Mouse (Mus musculus) liver, adult 2 months (tissue): Measurements from ENCODE around the gene Brd3os. TPM values are rescaled to one million over a fixed set of nuclear protein-coding genes. Genes with fewer than 3 reads are reported as not detected.

Source experiments
- DNase-seq: peaks from one replicate; pipeline ENCODE4 v3.0.0-alpha.2; 2011; ENCODE audit warnings: low read depth, low spot score; ENCODE audit errors: extremely low read depth
- H3K27ac ChIP-seq: fragments of 200-500 bp; replicated peaks from 2 replicates; pipeline ENCODE4 v1.5.1; 2012; ENCODE audit warnings: low read depth, mild to moderate bottlenecking, control low read depth, inconsistent platforms, low read length; ENCODE audit not compliant: insufficient read depth
- H3K27me3 ChIP-seq: fragments of 200-500 bp; 2 replicates; pipeline ENCODE4 v1.6.1; 2012; ENCODE audit warnings: mild to moderate bottlenecking, moderate library complexity, low read length, inconsistent platforms; ENCODE audit not compliant: control insufficient read depth, insufficient read depth
- H3K36me3 ChIP-seq: fragments of 200-500 bp; 2 replicates; pipeline ENCODE4 v1.6.1; 2012; ENCODE audit warnings: low read length, inconsistent platforms; ENCODE audit not compliant: control insufficient read depth, insufficient read depth
- H3K4me1 ChIP-seq: fragments of 200-500 bp; 2 replicates; pipeline ENCODE4 v1.6.1; 2011; ENCODE audit warnings: low read length; ENCODE audit not compliant: control insufficient read depth, insufficient read depth
- H3K4me3 ChIP-seq: fragments of 200-500 bp; 2 replicates; pipeline ENCODE4 v1.5.1; 2011; ENCODE audit warnings: low read depth, mild to moderate bottlenecking, control low read depth, low read length, moderate library complexity; ENCODE audit not compliant: insufficient read depth
- H3K79me2 ChIP-seq: fragments of 200-500 bp; 2 replicates; pipeline ENCODE4 v1.6.1; 2012; ENCODE audit warnings: inconsistent platforms, mild to moderate bottlenecking, low read length, moderate library complexity; ENCODE audit not compliant: control insufficient read depth, insufficient read depth
- H3K9ac ChIP-seq: fragments of 200-500 bp; 2 replicates; pipeline ENCODE4 v1.6.1; 2012; ENCODE audit warnings: low read depth, mild to moderate bottlenecking, control low read depth, inconsistent platforms, low read length
- CTCF ChIP-seq: fragments of 200-500 bp; IDR thresholded peaks from 2 replicates; pipeline ENCODE4 v1.5.1; 2011; ENCODE audit warnings: low read depth, low read length, control low read depth
- POLR2A ChIP-seq: fragments of 200-500 bp; IDR thresholded peaks from 2 replicates; pipeline ENCODE4 v1.6.1; 2011; ENCODE audit warnings: low read length, control low read depth; ENCODE audit not compliant: insufficient read depth; ENCODE audit errors: extremely low read depth
- WGBS: fragments of 180-500 bp; shearing (Covaris S2); methylation state at CpG from one replicate; pipeline ENCODE4 v1.1.7; 2018; 5-methylcytosine and 5-hydroxymethylcytosine counted together
- polyA plus RNA-seq: library from polyadenylated mRNA; depleted of rRNA; stranded (reverse); fragments of >200 nt; gene quantifications from 2 replicates; pipeline ENCODE4 v1.2.3, GENCODE M21; 2012
- total RNA-seq: library from RNA; depleted of rRNA; stranded (reverse); fragments of >200 nt; gene quantifications from 2 replicates; pipeline ENCODE4 v1.2.3, GENCODE M21; 2014

The Brd3os gene
- total and polyA plus RNA-seq, 2 experiments: 0.09 to 0.82 TPM

GRCm38 (mm10) chr2:27411688-27412174 lies 30.4 kb upstream of the Brd3os start:
- no peak overlapping the region for H3K4me3 ChIP-seq
- peak; percentile 83 for DNase-seq
- H3K4me1 ChIP-seq: peaks cover 57% of the 10 kb centered on the region
- no peaks in the 10 kb centered on the region for H3K27me3 ChIP-seq
- WGBS: 17% methylated on average over 8 of the region's 8 CpGs
- TF ChIP-seq CTCF: no peak
- no peak for TF ChIP-seq POLR2A
- H3K9ac ChIP-seq: peak overlapping the region; percentile 48
- no peaks in the 10 kb centered on the region for H3K36me3 ChIP-seq
- peaks cover 72% of the 10 kb centered on the region for H3K79me2 ChIP-seq
- H3K27ac ChIP-seq: peak overlapping the region; percentile 92

DNA sequence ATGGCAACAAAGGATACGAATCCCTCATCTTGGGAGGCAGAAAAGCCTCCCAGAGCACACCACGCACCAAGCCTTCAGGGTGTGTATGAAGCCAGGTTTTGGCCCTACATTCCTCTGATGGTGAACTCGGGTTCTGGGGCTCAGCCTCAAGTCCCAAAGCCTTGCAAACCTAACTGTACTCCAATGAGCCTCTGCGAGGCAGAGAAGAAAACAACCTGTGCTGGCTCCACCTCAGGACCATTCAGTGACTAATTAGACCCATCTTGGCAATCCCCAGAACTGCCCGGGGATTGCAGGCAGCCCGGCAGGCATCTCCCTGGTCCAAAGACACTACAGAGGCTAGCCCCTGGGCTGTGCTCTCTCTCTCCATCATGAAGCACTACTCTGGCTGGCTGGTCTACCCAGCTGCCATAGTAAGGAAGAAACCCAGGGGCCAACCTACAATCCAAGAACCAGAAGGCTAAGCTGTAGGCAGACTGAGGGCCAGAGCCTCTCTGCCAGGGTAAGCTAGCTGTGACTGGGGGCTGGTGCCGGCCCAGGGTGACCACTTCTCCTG lies 29.8 kb upstream of the Brd3os start:
- H3K36me3 ChIP-seq: no peaks in the 10 kb centered on the region
- H3K4me3 ChIP-seq: no peak overlapping the region
- peak overlapping the region; percentile 24 for H3K27ac ChIP-seq
- H3K79me2 ChIP-seq: peaks cover 66% of the 10 kb centered on the region
- H3K27me3 ChIP-seq: no peaks in the 10 kb centered on the region
- WGBS: 26% methylated on average over 7 of the region's 7 CpGs
- H3K9ac ChIP-seq: 0 out of 2 replicates have a peak overlapping the region, but pooled peaks have one; percentile 6
- H3K4me1 ChIP-seq: peaks cover 56% of the 10 kb centered on the region
- DNase-seq: no peak
- TF ChIP-seq POLR2A (no peak), CTCF (no peak)

DNA sequence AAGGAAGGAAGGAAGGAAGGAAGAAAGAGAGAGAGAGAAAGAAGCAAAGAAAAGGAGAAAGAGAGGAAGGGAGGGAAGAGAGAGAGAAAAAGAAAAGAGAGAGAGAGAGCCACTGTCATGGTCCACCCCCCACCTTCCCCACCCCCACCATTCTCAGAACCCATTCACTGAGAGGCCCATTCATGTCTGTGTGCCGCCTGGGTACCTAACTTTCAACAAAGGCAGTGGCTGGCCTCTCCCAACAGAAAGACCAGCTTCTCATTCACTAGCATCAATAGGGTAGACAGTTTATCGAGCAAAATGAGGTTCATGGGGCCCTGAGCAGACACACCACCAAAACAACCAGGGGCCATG lies 28.6 kb upstream of the Brd3os start:
- Histone ChIP-seq H3K79me2 (peaks cover 63% of the 10 kb centered on the region), H3K27ac (no peak overlapping the region), H3K4me3 (no peak overlapping the region), H3K36me3 (no peaks in the 10 kb centered on the region), H3K9ac (no peak overlapping the region), H3K27me3 (no peaks in the 10 kb centered on the region), H3K4me1 (peaks cover 68% of the 10 kb centered on the region)
- 81% methylated on average over 2 of the region's 2 CpGs for whole genome bisulfite sequencing
- DNase-seq: no peak
- TF ChIP-seq POLR2A (no peak), CTCF (no peak)

- 68% methylated on average over 16 of the region's 16 CpGs for WGBS
- Histone ChIP-seq H3K4me3 (no peak overlapping the region), H3K27me3 (no peaks in the 10 kb centered on the region), H3K4me1 (peaks cover 68% of the 10 kb centered on the region), H3K27ac (no peak overlapping the region), H3K9ac (no peak overlapping the region), H3K36me3 (no peaks in the 10 kb centered on the region), H3K79me2 (peaks cover 62% of the 10 kb centered on the region)
- no peak for DNase-seq
- TF ChIP-seq POLR2A (no peak), CTCF (no peak)
These were observed 28.0 kb upstream of the Brd3os start for GRCm38 (mm10) chr2:27413936-27414657.

GRCm38 (mm10) chr2:27415060-27415783 lies 26.9 kb upstream of the Brd3os start:
- Histone ChIP-seq H3K27me3 (no peaks in the 10 kb centered on the region), H3K27ac (no peak overlapping the region), H3K4me3 (no peak overlapping the region), H3K36me3 (no peaks in the 10 kb centered on the region), H3K79me2 (peaks cover 61% of the 10 kb centered on the region), H3K4me1 (peaks cover 65% of the 10 kb centered on the region), H3K9ac (no peak overlapping the region)
- 69% methylated on average over 11 of the region's 11 CpGs for WGBS
- no peak for DNase-seq
- TF ChIP-seq POLR2A (no peak), CTCF (no peak)
